Mouse (Mus musculus): ENCODE measurements at regions not wholly inside any gene's neighbourhood (a gene's known extent, or its start where the extent isn't known, plus 50 kb on each side); places are given as distances from the start of the nearest gene placed in this dataset.

GRCm38 (mm10) chr14:80244640-80245302 lies 260.9 kb downstream of the Olfm4 start:
- no peak for DNase-seq (ENCODE audit: low spot score)

- DNase-seq (ENCODE audit: low spot score) = peak; percentile 31
Measured at GRCm38 (mm10) chr14:80247575-80247974, 263.7 kb downstream of the Olfm4 start.

- DNase-seq (ENCODE audit: low spot score) = no peak
Measured at GRCm38 (mm10) chr14:80249882-80250281, 266.0 kb downstream of the Olfm4 start.

GRCm38 (mm10) chr14:80257086-80257485 lies 273.2 kb downstream of the Olfm4 start:
- DNase-seq (ENCODE audit: low spot score) = no peak

- DNase-seq (ENCODE audit: low spot score) = no peak
Measured at GRCm38 (mm10) chr14:80263173-80263572, 279.3 kb downstream of the Olfm4 start.

- no peak for DNase-seq (ENCODE audit: low spot score)
Measured at GRCm38 (mm10) chr14:80265081-80265480, 281.2 kb downstream of the Olfm4 start.

GRCm38 (mm10) chr14:80269179-80269951 lies 285.5 kb downstream of the Olfm4 start:
- DNase-seq (ENCODE audit: low spot score) = no peak

GRCm38 (mm10) chr14:80270063-80270462 lies 286.2 kb downstream of the Olfm4 start:
- DNase-seq (ENCODE audit: low spot score) = no peak

- no peak for DNase-seq (ENCODE audit: low spot score)
Measured at GRCm38 (mm10) chr14:80280188-80280587, 296.3 kb downstream of the Olfm4 start.

GRCm38 (mm10) chr14:80283726-80284125 lies 299.8 kb downstream of the Olfm4 start:
- no peak for DNase-seq (ENCODE audit: low spot score)

GRCm38 (mm10) chr14:80291360-80291759 lies 307.5 kb downstream of the Olfm4 start:
- no peak for DNase-seq (ENCODE audit: low spot score)

- DNase-seq (ENCODE audit: low spot score) = no peak
Measured at GRCm38 (mm10) chr14:80293378-80293777, 309.5 kb downstream of the Olfm4 start.

GRCm38 (mm10) chr14:80329651-80330050 lies 345.8 kb downstream of the Olfm4 start:
- DNase-seq (ENCODE audit: low spot score) = no peak

GRCm38 (mm10) chr14:80362024-80362622 lies 378.2 kb downstream of the Olfm4 start:
- DNase-seq (ENCODE audit: low spot score) = no peak

GRCm38 (mm10) chr14:80369448-80370153 lies 385.7 kb downstream of the Olfm4 start:
- no peak for DNase-seq (ENCODE audit: low spot score)

GRCm38 (mm10) chr14:80374290-80374689 lies 390.4 kb downstream of the Olfm4 start:
- no peak for DNase-seq (ENCODE audit: low spot score)

GRCm38 (mm10) chr14:80377064-80377463 lies 393.2 kb downstream of the Olfm4 start:
- no peak for DNase-seq (ENCODE audit: low spot score)

- DNase-seq (ENCODE audit: low spot score) = no peak
Measured at GRCm38 (mm10) chr14:80391418-80391817, 407.5 kb downstream of the Olfm4 start.

GRCm38 (mm10) chr14:80408317-80408716 lies 424.4 kb downstream of the Olfm4 start:
- DNase-seq (ENCODE audit: low spot score) = no peak

- DNase-seq (ENCODE audit: low spot score) = no peak
Measured at GRCm38 (mm10) chr14:80418810-80419325, 435.0 kb downstream of the Olfm4 start.

GRCm38 (mm10) chr14:80443820-80444219 lies 459.9 kb downstream of the Olfm4 start:
- DNase-seq (ENCODE audit: low spot score) = no peak

GRCm38 (mm10) chr14:80471470-80471869 lies 487.6 kb downstream of the Olfm4 start:
- DNase-seq (ENCODE audit: low spot score) = no peak

Data from gastrocnemius, adult 18-20 months (tissue).